Mouse (Mus musculus): ENCODE measurements at regions not wholly inside any gene's neighbourhood (a gene's known extent, or its start where the extent isn't known, plus 50 kb on each side); places are given as distances from the start of the nearest gene placed in this dataset.
A peak's percentile ranks its signal among the peaks of the same experiment; 100 is the strongest.

DNA sequence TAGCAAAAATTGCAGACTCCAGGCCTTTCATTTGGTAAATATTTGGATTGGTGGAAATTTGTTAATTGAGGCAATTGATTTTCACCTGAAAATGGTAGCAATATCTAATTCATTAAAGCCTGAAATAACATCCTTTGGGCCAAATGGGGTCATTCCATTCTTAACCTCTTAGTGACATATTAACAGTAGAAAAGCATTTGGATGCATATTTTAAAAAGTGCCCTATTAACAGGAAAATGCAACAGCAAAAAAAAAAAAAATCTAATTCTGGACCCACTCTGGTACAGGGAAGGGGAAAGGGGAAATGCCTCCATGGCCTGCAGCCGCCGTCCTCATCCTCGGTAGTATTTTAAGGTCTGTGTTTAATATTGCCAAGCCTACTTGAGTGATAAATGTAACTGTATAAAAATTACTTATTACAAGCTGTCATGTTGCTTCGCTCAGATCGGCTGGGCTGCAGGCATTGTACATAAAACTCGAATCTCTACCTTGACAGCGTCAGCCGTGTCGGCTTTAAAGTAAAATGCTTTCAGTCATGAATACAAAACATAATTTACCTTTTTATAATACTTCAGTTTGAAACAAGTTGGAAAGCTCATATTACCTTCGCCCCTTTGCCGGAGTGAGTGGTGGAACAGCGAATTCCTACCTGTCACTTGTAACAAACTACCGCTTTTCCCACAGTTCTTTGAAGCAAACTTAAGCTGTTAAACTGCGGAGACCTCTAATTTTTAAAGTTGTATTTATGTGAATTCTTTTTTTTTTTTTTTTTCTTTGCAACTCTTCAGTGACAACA lies 250.1 kb downstream of the Tfap2b start:
- no peak overlapping the region for H3K27ac ChIP-seq
- no peak for ATAC-seq (ENCODE audit: insufficient number of reproducible peaks, insufficient read depth, low FRiP score, low TSS enrichment)
- WGBS, result 66% methylated on average over 14 of the region's 14 CpGs

DNA sequence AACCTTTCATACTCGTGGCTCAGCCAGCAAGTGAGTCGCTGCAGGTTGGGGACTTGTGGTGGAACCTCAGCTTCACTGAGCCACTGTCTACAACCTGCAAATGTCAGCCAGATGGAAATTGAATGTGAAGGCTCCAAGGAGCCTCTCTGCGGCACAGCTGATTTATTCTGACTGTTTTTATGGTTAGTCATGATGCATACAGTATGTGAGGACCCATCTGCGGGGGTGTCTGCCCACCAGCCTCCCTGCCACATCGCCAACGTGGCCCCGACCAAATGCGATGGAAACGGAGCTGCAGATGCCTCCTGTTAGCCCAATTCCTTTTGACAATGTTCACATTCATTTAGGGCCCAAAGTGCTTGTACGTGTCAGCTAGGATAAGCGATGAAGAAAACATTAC lies 251.2 kb downstream of the Tfap2b start:
- Histone ChIP-seq H3K27me3 (no peaks in the 10 kb centered on the region), H3K4me2 (replicated peaks) (no peak overlapping the region), H3K9ac (no peak overlapping the region), H3K4me3 (no peak overlapping the region), H3K4me1 (no peaks in the 10 kb centered on the region), H3K36me3 (no peaks in the 10 kb centered on the region), H3K9me3 (no peaks in the 10 kb centered on the region), H3K27ac (no peak overlapping the region)
- 68% methylated on average over 11 of the region's 11 CpGs for WGBS
- 0 out of 2 replicates have a peak, but pooled peaks have one; percentile 47 for ATAC-seq (ENCODE audit: insufficient number of reproducible peaks, insufficient read depth, low FRiP score, low TSS enrichment)

More for the DNA sequence above, 250.1 kb downstream of the Tfap2b start:
- Histone ChIP-seq H3K4me2 (replicated peaks) (no peak overlapping the region), H3K36me3 (no peaks in the 10 kb centered on the region), H3K9ac (no peak overlapping the region), H3K4me1 (no peaks in the 10 kb centered on the region), H3K9me3 (no peaks in the 10 kb centered on the region), H3K27me3 (no peaks in the 10 kb centered on the region), H3K4me3 (no peak overlapping the region)

DNA sequence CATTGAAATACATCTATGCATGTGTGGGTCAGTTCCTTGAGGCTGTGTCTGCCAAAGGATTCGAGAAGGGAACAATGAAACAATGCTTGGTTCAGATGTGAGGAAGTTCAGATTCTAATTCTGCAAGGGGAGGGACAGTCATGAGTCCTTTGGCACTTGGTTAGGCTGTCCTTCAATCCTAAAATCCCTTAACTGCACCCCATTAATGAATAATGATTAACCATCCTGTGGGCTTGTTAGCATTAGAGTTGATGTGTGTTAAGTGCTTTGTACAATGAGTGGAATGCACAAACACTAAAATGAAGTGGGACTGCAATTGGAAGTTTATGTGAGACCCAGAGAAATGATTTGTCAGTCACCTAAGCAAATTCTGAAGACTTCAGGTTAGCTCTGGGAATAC lies 264.8 kb downstream of the Tfap2b start:
- Histone ChIP-seq H3K4me1 (no peaks in the 10 kb centered on the region), H3K9ac (no peak overlapping the region), H3K27ac (no peak overlapping the region), H3K9me3 (no peaks in the 10 kb centered on the region), H3K4me2 (replicated peaks) (no peak overlapping the region), H3K36me3 (no peaks in the 10 kb centered on the region), H3K27me3 (no peaks in the 10 kb centered on the region), H3K4me3 (no peak overlapping the region)
- 29% methylated on average over 1 of the region's 1 CpGs for WGBS
- no peak for ATAC-seq (ENCODE audit: insufficient number of reproducible peaks, insufficient read depth, low FRiP score, low TSS enrichment)
